In the genomic region with DNA sequence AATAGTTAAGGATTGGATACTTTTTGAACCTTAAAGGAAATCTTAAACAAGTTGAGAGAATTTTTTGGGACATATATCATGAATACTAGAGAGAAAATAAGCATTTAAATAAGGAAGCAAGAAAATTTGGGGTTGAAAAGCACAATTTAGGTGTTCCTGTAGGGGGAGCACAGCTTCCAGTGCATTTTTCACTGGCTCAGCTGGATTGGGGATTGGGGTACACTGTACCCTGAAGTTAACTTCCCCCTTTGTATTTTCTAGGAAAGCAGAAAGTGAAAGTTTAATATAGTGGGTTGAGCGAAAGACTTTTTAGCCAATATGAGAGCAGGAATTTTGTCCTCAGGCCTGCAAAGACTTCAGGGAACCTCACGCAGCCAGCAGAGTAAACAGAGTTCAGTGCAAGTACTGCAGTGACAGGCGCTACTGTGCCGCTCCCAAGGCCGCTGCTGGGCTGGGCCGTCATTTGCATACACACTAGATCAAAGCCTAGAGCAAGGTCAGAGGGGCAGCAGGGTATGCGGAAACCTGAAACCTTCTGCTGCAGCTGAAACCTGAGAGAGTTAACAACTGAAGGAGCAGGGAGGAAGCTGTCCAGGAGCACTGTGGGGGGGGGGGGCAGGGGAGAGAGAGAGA, we compare ENCODE assay signal across 9 mouse cellular contexts.
DNase-seq lines count a peak whose midpoint lies in the region; ATAC-seq lines count a peak whose summit lies in the region.
"Had no signal": no experiment of that assay in that cellular context is flagged by ENCODE, and none has a peak within 500 bp of the region (broad histone marks: within the 10 kb centered on the region; RNA-seq: fewer than 3 reads in every experiment).

No protein-coding gene starts in this region.

- no peaks in the 10 kb centered on the region for H3K4me1 ChIP-seq in heart, embryonic 10.5 days
- no peaks in the 10 kb centered on the region for H3K4me1 ChIP-seq in kidney, embryonic 16.5 days (ENCODE audit: insufficient read depth, low read length)

- no peak overlapping the region; the same call in 1 of the 2 replicates for H3K4me3 ChIP-seq in heart, embryonic 10.5 days
- peak overlapping the region; percentile 5; the same call in 1 of the 2 replicates for H3K4me3 ChIP-seq in kidney, embryonic 16.5 days (ENCODE audit: low read length)
- H3K4me3 ChIP-seq: erythroblast, embryonic 14.5 days had no signal

- 7% methylated on average over 7 of the region's 7 CpGs for WGBS in heart, embryonic 10.5 days
- WGBS in kidney, embryonic 16.5 days, result 9% methylated on average over 7 of the region's 7 CpGs

- H3K27me3 ChIP-seq in heart, embryonic 10.5 days (ENCODE audit: insufficient read depth, poor library complexity, severe bottlenecking), result no peaks in the 10 kb centered on the region
- H3K27me3 ChIP-seq in kidney, embryonic 16.5 days (ENCODE audit: insufficient read depth, low read length), result no peaks in the 10 kb centered on the region

- H3K36me3 ChIP-seq in heart, embryonic 10.5 days, result no peaks in the 10 kb centered on the region
- H3K36me3 ChIP-seq in kidney, embryonic 16.5 days (ENCODE audit: insufficient read depth, low read length), result no peaks in the 10 kb centered on the region

- peak; percentile 99 for ATAC-seq in kidney, embryonic 16.5 days (ENCODE audit: low FRiP score, low TSS enrichment)

- DNase-seq in NIH3T3 (ENCODE audit: low read depth), result peak; percentile 1
- peak; percentile 53 to 54 for DNase-seq in adrenal gland, postnatal 36 days
- DNase-seq in heart, embryonic 10.5 days (ENCODE audit: low spot score), result peak; percentile 73
- DNase-seq in lung, postnatal 25 days (ENCODE audit: low spot score), result peak; percentile 0
- no peak for DNase-seq in spleen, postnatal 4 days (ENCODE audit: low spot score in 2 of 2)
- no peak for DNase-seq in cerebellum, adult 8-10 months
- no peak for DNase-seq in cerebellum, adult 18-20 months

- H3K9me3 ChIP-seq in heart, embryonic 10.5 days, result no peaks in the 10 kb centered on the region
- no peaks in the 10 kb centered on the region for H3K9me3 ChIP-seq in kidney, embryonic 16.5 days (ENCODE audit: low read length)

- no peak overlapping the region for H3K9ac ChIP-seq in kidney, embryonic 16.5 days (replicated peaks; ENCODE audit: low read length)

- 0 out of 2 replicates have a peak overlapping the region, but pooled peaks have one; percentile 10 for H3K27ac ChIP-seq in heart, embryonic 10.5 days
- no peak overlapping the region for H3K27ac ChIP-seq in kidney, embryonic 16.5 days (ENCODE audit: low read length)

- H3K4me2 ChIP-seq in kidney, embryonic 16.5 days (replicated peaks; ENCODE audit: low read depth, low read length), result peak overlapping the region; percentile 28

Comparison
In these comparisons a context has a peak if more than half of its experiments do, and no peak if none do; other contexts are left out.
1. DNase-seq: peak in NIH3T3 (single experiment), adrenal gland, postnatal 36 days (2 of 2), heart, embryonic 10.5 days (single experiment) and lung, postnatal 25 days (single experiment); none in spleen, postnatal 4 days (0 of 2), cerebellum, adult 8-10 months (single experiment) and cerebellum, adult 18-20 months (0 of 2).